Comparison of ENCODE assay signal across 23 mouse cellular contexts in the genomic region with DNA sequence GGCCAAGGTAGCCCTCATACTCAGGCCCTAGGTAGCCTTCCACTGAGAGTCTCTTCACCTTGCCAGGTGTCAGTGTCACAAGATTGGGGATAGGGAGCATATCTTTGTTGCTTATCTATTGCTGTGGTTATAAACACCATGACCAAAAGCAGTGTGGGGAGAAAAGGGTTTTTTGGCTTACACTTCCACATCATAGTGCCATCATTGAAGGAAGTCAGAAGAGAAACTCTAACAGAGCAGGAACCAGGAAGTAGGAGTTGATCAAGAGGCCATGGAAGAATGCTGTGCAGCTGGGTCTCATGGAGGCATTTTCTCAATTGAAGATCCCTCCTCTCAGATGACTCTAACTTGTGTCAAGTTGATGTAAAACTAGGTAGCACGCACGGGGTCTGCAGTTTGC. TPM values are rescaled to one million over a fixed set of nuclear protein-coding genes. Genes with fewer than 3 reads are reported as not detected.
DNase-seq lines count a peak whose midpoint lies in the region; ATAC-seq and TF ChIP-seq lines count a peak whose summit lies in the region.
"Had no signal": no experiment of that assay in that cellular context is flagged by ENCODE, and none has a peak within 500 bp of the region (broad histone marks: within the 10 kb centered on the region; RNA-seq: fewer than 3 reads in every experiment).

No protein-coding gene starts in this region.

- no peak for DNase-seq in liver, postnatal 0 days
- DNase-seq in MEL (ENCODE audit: low read depth, low spot score) = peak; percentile 64
- no peak for DNase-seq in kidney, postnatal 14 days
- DNase-seq in cerebellum, postnatal 10 days = no peak
- DNase-seq: adrenal gland, adult 8-10 months; adrenal gland, postnatal 14 days; adrenal gland, postnatal 36 days; cerebellum, adult 11 months; cerebellum, adult 18-20 months; cerebellum, adult 8-10 months; cerebellum, adult 9-11 months; cerebellum, postnatal 25 days; forebrain, postnatal 0 days had no signal

- no peaks in the 10 kb centered on the region for H3K9me3 ChIP-seq in liver, embryonic 12.5 days (replicated peaks)
- no peaks in the 10 kb centered on the region for H3K9me3 ChIP-seq in liver, postnatal 0 days (ENCODE audit: low read length)
- H3K9me3 ChIP-seq in MEL (replicated peaks; ENCODE audit: insufficient read depth, low read length) = no peaks in the 10 kb centered on the region
- no peaks in the 10 kb centered on the region for H3K9me3 ChIP-seq in heart, embryonic 12.5 days (replicated peaks)
- H3K9me3 ChIP-seq: embryonic facial prominence, embryonic 10.5 days; embryonic facial prominence, embryonic 12.5 days; forebrain, embryonic 13.5 days; forebrain, embryonic 15.5 days had no signal

- H3K36me3 ChIP-seq in liver, embryonic 12.5 days = peaks cover 75% of the 10 kb centered on the region
- peaks cover 51% of the 10 kb centered on the region for H3K36me3 ChIP-seq in liver, postnatal 0 days (replicated peaks; ENCODE audit: insufficient read depth, low read length)
- H3K36me3 ChIP-seq in MEL (ENCODE audit: control insufficient read depth in 1 of 2, insufficient read depth in 2 of 2, low read length in 2 of 2) = peaks cover 0 to 8% of the 10 kb centered on the region in 2 experiments; a peak in 3 of 4 replicates
- H3K36me3 ChIP-seq in heart, embryonic 12.5 days = peaks cover 73% of the 10 kb centered on the region

- H3K4me2 ChIP-seq in liver, embryonic 12.5 days = no peak overlapping the region
- no peak overlapping the region for H3K4me2 ChIP-seq in liver, postnatal 0 days (ENCODE audit: low read depth, low read length)
- H3K4me2 ChIP-seq in heart, embryonic 12.5 days = no peak overlapping the region
- H3K4me2 ChIP-seq: embryonic facial prominence, embryonic 12.5 days; forebrain, embryonic 13.5 days; forebrain, embryonic 15.5 days had no signal

- TF ChIP-seq RAD21 in MEL (IDR thresholded peaks at IDR 0.05; ENCODE audit: low read depth, low read length) = no peak

- TF ChIP-seq POLR2A in MEL (IDR thresholded peaks at IDR 0.05; ENCODE audit: control insufficient read depth in 1 of 2, insufficient read depth in 1 of 2, low read depth in 1 of 2, low read length in 2 of 2, poor library complexity in 1 of 2) = no peak
- TF ChIP-seq POLR2A in bone marrow macrophage, adult 2 months (IDR thresholded peaks at IDR 0.05; ENCODE audit: borderline replicate concordance, low read depth, low read length) = no peak

- H3K27ac ChIP-seq in liver, embryonic 12.5 days = peak overlapping the region; percentile 24; the same call in 1 of the 2 replicates
- H3K27ac ChIP-seq in liver, postnatal 0 days (ENCODE audit: low read depth) = no peak overlapping the region
- H3K27ac ChIP-seq in MEL (ENCODE audit: control insufficient read depth, low read depth, low read length) = peak overlapping the region; percentile 38
- H3K27ac ChIP-seq in bone marrow macrophage, adult 2 months (ENCODE audit: insufficient read depth, low read depth, low read length) = peak overlapping the region; percentile 31
- no peak overlapping the region for H3K27ac ChIP-seq in heart, embryonic 12.5 days (ENCODE audit: poor library complexity, severe bottlenecking)
- H3K27ac ChIP-seq: embryonic facial prominence, embryonic 10.5 days; embryonic facial prominence, embryonic 12.5 days; forebrain, embryonic 13.5 days; forebrain, embryonic 15.5 days had no signal

- no peak for TF ChIP-seq EP300 in liver, postnatal 0 days (IDR thresholded peaks at IDR 0.05; ENCODE audit: low read depth)
- 0 out of 4 replicates have a peak, but pooled peaks of 1 of the 2 experiments have one; percentile 12 for TF ChIP-seq EP300 in MEL (IDR thresholded peaks at IDR 0.05; ENCODE audit: low read depth in 1 of 2, low read length in 2 of 2)

- 79% methylated on average over 2 of the region's 2 CpGs for WGBS in liver, embryonic 12.5 days (ENCODE audit: insufficient replicate concordance)
- WGBS in liver, postnatal 0 days (ENCODE audit: insufficient replicate concordance) = 97% methylated on average over 2 of the region's 2 CpGs
- 96% methylated on average over 2 of the region's 2 CpGs for WGBS in heart, embryonic 12.5 days

- TF ChIP-seq CTCF in liver, postnatal 0 days (IDR thresholded peaks at IDR 0.05; ENCODE audit: low read depth) = no peak
- TF ChIP-seq CTCF in MEL (IDR thresholded peaks at IDR 0.05 in 2 of 3, conservative IDR thresholded peaks at IDR 0.05 in 1 of 3; ENCODE audit: control insufficient read depth in 1 of 3, insufficient read depth in 1 of 3, low read depth in 2 of 3, low read length in 3 of 3, poor library complexity in 1 of 3, severe bottlenecking in 1 of 3) = no peak
- TF ChIP-seq CTCF in bone marrow macrophage, adult 2 months (IDR thresholded peaks at IDR 0.05; ENCODE audit: low read depth, low read length) = no peak

- ATAC-seq in liver, embryonic 12.5 days = no peak
- no peak for ATAC-seq in liver, postnatal 0 days
- 0 out of 2 replicates have a peak, but pooled peaks have one; percentile 45 for ATAC-seq in megakaryocyte, adult 5-6 weeks (ENCODE audit: poor library complexity, severe bottlenecking)
- ATAC-seq in heart, embryonic 12.5 days (ENCODE audit: insufficient number of reproducible peaks, low FRiP score) = no peak
- ATAC-seq: activated CD4-positive, CD25-positive, alpha-beta regulatory T cell, adult 4 months; forebrain, embryonic 13.5 days; forebrain, embryonic 15.5 days; forebrain, postnatal 0 days; Patski had no signal

- H3K27me3 ChIP-seq in liver, embryonic 12.5 days (replicated peaks) = no peaks in the 10 kb centered on the region
- H3K27me3 ChIP-seq in liver, postnatal 0 days (ENCODE audit: insufficient read depth, low read length) = no peaks in the 10 kb centered on the region
- H3K27me3 ChIP-seq in MEL (ENCODE audit: control insufficient read depth in 1 of 2, insufficient read depth in 2 of 2, low read length in 2 of 2) = no peaks in the 10 kb centered on the region
- no peaks in the 10 kb centered on the region for H3K27me3 ChIP-seq in heart, embryonic 12.5 days (replicated peaks)
- H3K27me3 ChIP-seq: embryonic facial prominence, embryonic 12.5 days; forebrain, embryonic 13.5 days; forebrain, embryonic 15.5 days; Patski had no signal

- H3K9ac ChIP-seq in liver, embryonic 12.5 days = no peak overlapping the region
- no peak overlapping the region for H3K9ac ChIP-seq in liver, postnatal 0 days (replicated peaks)
- H3K9ac ChIP-seq in MEL (ENCODE audit: control insufficient read depth, low read depth, low read length, poor library complexity, severe bottlenecking) = no peak overlapping the region
- no peak overlapping the region for H3K9ac ChIP-seq in heart, embryonic 12.5 days
- H3K9ac ChIP-seq: embryonic facial prominence, embryonic 12.5 days; forebrain, embryonic 13.5 days; forebrain, embryonic 15.5 days; forebrain, postnatal 0 days had no signal

- no peaks in the 10 kb centered on the region for H3K79me2 ChIP-seq in MEL (ENCODE audit: control insufficient read depth, insufficient read depth, low read length, poor library complexity)

- no peak overlapping the region for H3K4me3 ChIP-seq in liver, embryonic 12.5 days
- H3K4me3 ChIP-seq in liver, postnatal 0 days (ENCODE audit: low read depth, low read length) = no peak overlapping the region
- no peak overlapping the region for H3K4me3 ChIP-seq in MEL (ENCODE audit: control insufficient read depth in 1 of 2, insufficient read depth in 1 of 2, low read depth in 2 of 2, low read length in 2 of 2)
- H3K4me3 ChIP-seq in bone marrow macrophage, adult 2 months (ENCODE audit: insufficient read depth, low read length) = no peak overlapping the region
- H3K4me3 ChIP-seq in heart, embryonic 12.5 days = no peak overlapping the region
- H3K4me3 ChIP-seq: embryonic facial prominence, embryonic 10.5 days; embryonic facial prominence, embryonic 12.5 days; forebrain, embryonic 13.5 days; forebrain, embryonic 15.5 days had no signal

- 0 out of 2 replicates have a peak, but pooled peaks cover 3% of the 10 kb centered on the region for H3K4me1 ChIP-seq in liver, embryonic 12.5 days
- H3K4me1 ChIP-seq in liver, postnatal 0 days (ENCODE audit: insufficient read depth) = no peaks in the 10 kb centered on the region
- H3K4me1 ChIP-seq in MEL (ENCODE audit: control insufficient read depth in 1 of 2, insufficient read depth in 2 of 2, low read length in 2 of 2) = peaks cover 7 to 16% of the 10 kb centered on the region in 2 experiments
- H3K4me1 ChIP-seq in bone marrow macrophage, adult 2 months (ENCODE audit: control insufficient read depth, insufficient read depth, low read length) = peaks cover 14% of the 10 kb centered on the region
- no peaks in the 10 kb centered on the region for H3K4me1 ChIP-seq in heart, embryonic 12.5 days (replicated peaks)
- H3K4me1 ChIP-seq: embryonic facial prominence, embryonic 10.5 days; embryonic facial prominence, embryonic 12.5 days; forebrain, embryonic 13.5 days; forebrain, embryonic 15.5 days had no signal

RNA-seq across cellular contexts. Expression of gene Tspyl3, which starts 17.1 kb away (rescaled TPM):
- polyA plus RNA-seq in liver, embryonic 12.5 days (2016; fragmentation: Nextera tagmentation; extraction: Ambion mirVana) = 4.1 and 4.6 TPM in 2 replicates
- polyA plus RNA-seq in liver, postnatal 0 days (2015; fragmentation: Nextera tagmentation; extraction: Ambion mirVana) = 1.1 TPM in 2 replicates
- total RNA-seq in MEL (2012; rRNA removed) = 4.0 and 4.3 TPM in 2 replicates
- polyA plus RNA-seq in MEL (2012; ENCODE audit: insufficient read depth in 1 of 2, insufficient read length in 2 of 2, low read depth in 1 of 2, low replicate concordance in 2 of 2, missing spikeins in 1 of 2) = 10 to 100 TPM in 1 of 2 experiments, 1 to 10 TPM in 1; 9.8 to 47.3 TPM
- polyA plus RNA-seq in bone marrow macrophage, adult 2 months (2012; ENCODE audit: insufficient read depth, insufficient read length, missing spikeins) = 10.2 and 10.6 TPM in 2 replicates
- 5.6 and 6.2 TPM in 2 replicates for total RNA-seq in megakaryocyte, adult 5-6 weeks (2015)
- total RNA-seq in megakaryocyte, adult 5-6 weeks (2017) = 4.0 and 6.5 TPM in 2 replicates
- 7.0 TPM in 2 replicates for polyA plus RNA-seq in heart, embryonic 12.5 days (2016; fragmentation: Nextera tagmentation; extraction: Ambion mirVana)

RNA-seq across cellular contexts. Expression of gene Plagl2, which starts 33.1 kb away (rescaled TPM):
- 24.4 and 26.8 TPM in 2 replicates for polyA plus RNA-seq in liver, embryonic 12.5 days (2016; fragmentation: Nextera tagmentation; extraction: Ambion mirVana)
- polyA plus RNA-seq in liver, postnatal 0 days (2015; fragmentation: Nextera tagmentation; extraction: Ambion mirVana) = 4.3 and 4.4 TPM in 2 replicates
- 5.9 and 6.0 TPM in 2 replicates for total RNA-seq in MEL (2012; rRNA removed)
- 10 to 100 TPM in 1 of 2 experiments, not detected in 1; 34.4 TPM for polyA plus RNA-seq in MEL (2012; ENCODE audit: insufficient read depth in 1 of 2, insufficient read length in 2 of 2, low read depth in 1 of 2, low replicate concordance in 2 of 2, missing spikeins in 1 of 2)
- polyA plus RNA-seq in bone marrow macrophage, adult 2 months (2012; ENCODE audit: insufficient read depth, insufficient read length, missing spikeins) = 45.0 and 48.5 TPM in 2 replicates
- total RNA-seq in megakaryocyte, adult 5-6 weeks (2015) = 40.6 and 43.8 TPM in 2 replicates
- total RNA-seq in megakaryocyte, adult 5-6 weeks (2017) = 5.7 and 9.1 TPM in 2 replicates
- polyA plus RNA-seq in heart, embryonic 12.5 days (2016; fragmentation: Nextera tagmentation; extraction: Ambion mirVana) = 20.2 and 22.1 TPM in 2 replicates

RNA-seq across cellular contexts. Expression of gene Pofut1, which starts 33.2 kb away (rescaled TPM):
- polyA plus RNA-seq in liver, embryonic 12.5 days (2016; fragmentation: Nextera tagmentation; extraction: Ambion mirVana) = 3.6 and 4.3 TPM in 2 replicates
- polyA plus RNA-seq in liver, postnatal 0 days (2015; fragmentation: Nextera tagmentation; extraction: Ambion mirVana) = 1.4 and 1.7 TPM in 2 replicates
- 20.2 and 20.5 TPM in 2 replicates for total RNA-seq in MEL (2012; rRNA removed)
- polyA plus RNA-seq in MEL (2012; ENCODE audit: insufficient read depth in 1 of 2, insufficient read length in 2 of 2, low read depth in 1 of 2, low replicate concordance in 2 of 2, missing spikeins in 1 of 2) = 10 to 100 TPM in 1 of 2 experiments, not detected in 1; 28.7 TPM
- 27.5 and 28.0 TPM in 2 replicates for polyA plus RNA-seq in bone marrow macrophage, adult 2 months (2012; ENCODE audit: insufficient read depth, insufficient read length, missing spikeins)
- 6.2 and 8.1 TPM in 2 replicates for total RNA-seq in megakaryocyte, adult 5-6 weeks (2015)
- 12.2 and 12.8 TPM in 2 replicates for total RNA-seq in megakaryocyte, adult 5-6 weeks (2017)
- polyA plus RNA-seq in heart, embryonic 12.5 days (2016; fragmentation: Nextera tagmentation; extraction: Ambion mirVana) = 3.7 and 4.5 TPM in 2 replicates

RNA-seq across cellular contexts. Expression of gene Tm9sf4, which starts 47.0 kb away (rescaled TPM):
- 43.4 and 44.8 TPM in 2 replicates for polyA plus RNA-seq in liver, embryonic 12.5 days (2016; fragmentation: Nextera tagmentation; extraction: Ambion mirVana)
- polyA plus RNA-seq in liver, postnatal 0 days (2015; fragmentation: Nextera tagmentation; extraction: Ambion mirVana) = 24.4 and 24.7 TPM in 2 replicates
- 16.1 and 16.8 TPM in 2 replicates for total RNA-seq in MEL (2012; rRNA removed)
- polyA plus RNA-seq in MEL (2012; ENCODE audit: insufficient read depth in 1 of 2, insufficient read length in 2 of 2, low read depth in 1 of 2, low replicate concordance in 2 of 2, missing spikeins in 1 of 2) = 100 to 1,000 TPM in 1 of 2 experiments, 10 to 100 TPM in 1; 29.8 to 269 TPM
- 68.7 and 73.5 TPM in 2 replicates for polyA plus RNA-seq in bone marrow macrophage, adult 2 months (2012; ENCODE audit: insufficient read depth, insufficient read length, missing spikeins)
- 50.1 and 56.9 TPM in 2 replicates for total RNA-seq in megakaryocyte, adult 5-6 weeks (2015)
- 78.7 and 85.5 TPM in 2 replicates for total RNA-seq in megakaryocyte, adult 5-6 weeks (2017)
- polyA plus RNA-seq in heart, embryonic 12.5 days (2016; fragmentation: Nextera tagmentation; extraction: Ambion mirVana) = 75.4 and 81.8 TPM in 2 replicates

Comparison
In these comparisons a context has a peak if more than half of its experiments do, and no peak if none do; other contexts are left out.
1. H3K27ac ChIP-seq: peak in liver, embryonic 12.5 days (single experiment), MEL (single experiment) and bone marrow macrophage, adult 2 months (single experiment); none in liver, postnatal 0 days (single experiment) and heart, embryonic 12.5 days (single experiment).